Mouse (Mus musculus): ENCODE data around the gene B230217C12Rik. TPM values are rescaled to one million over a fixed set of nuclear protein-coding genes. Genes with fewer than 3 reads are reported as not detected.

The B230217C12Rik gene
- polyA plus RNA-seq, 1 experiment from 2014 or later, result 15.0 TPM

DNA sequence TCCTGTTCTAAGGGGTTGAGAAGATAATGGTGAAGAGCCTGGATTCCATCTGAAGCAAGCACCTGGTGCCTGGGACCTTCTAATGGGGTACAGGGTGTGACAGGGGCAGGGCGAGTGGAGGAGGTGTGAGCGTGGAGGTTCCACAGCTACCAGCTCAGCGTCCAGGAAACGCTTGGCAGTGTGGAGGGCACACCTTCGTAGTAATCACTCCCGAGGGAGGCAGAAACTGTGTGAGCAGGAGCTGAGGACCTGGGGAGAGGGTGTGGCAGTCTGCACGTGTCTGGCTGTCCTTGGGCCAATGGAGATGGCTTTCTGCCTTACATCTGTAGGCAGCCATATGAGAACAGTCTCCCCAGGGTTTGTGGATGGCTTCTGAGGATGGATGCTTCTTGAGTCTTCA lies 27.5 kb upstream of the B230217C12Rik start:
- Histone ChIP-seq H3K27me3 (ENCODE audit: control insufficient read depth, insufficient read depth, low read length) (no peaks in the 10 kb centered on the region), H3K9me3 (ENCODE audit: control insufficient read depth, low read length) (no peaks in the 10 kb centered on the region), H3K9ac (ENCODE audit: low read length) (peak overlapping the region; percentile 22; the same call in 1 of the 2 replicates), H3K4me2 (ENCODE audit: low read depth) (0 out of 2 replicates have a peak overlapping the region, but pooled peaks have one; percentile 32), H3K36me3 (ENCODE audit: control insufficient read depth, insufficient read depth, low read length) (no peaks in the 10 kb centered on the region; the same call in 1 of the 2 replicates), H3K27ac (ENCODE audit: low read depth, low read length) (peak overlapping the region; percentile 80; the same call in 1 of the 2 replicates), H3K4me3 (ENCODE audit: low read depth, low read length) (no peak overlapping the region), H3K4me1 (ENCODE audit: control insufficient read depth, insufficient read depth, low read length) (peaks cover 56% of the 10 kb centered on the region)
- DNase-seq (ENCODE audit: low spot score) (no peak), ATAC-seq (ENCODE audit: insufficient read depth, low FRiP score, low TSS enrichment) (peak; percentile 16; the same call in 1 of the 2 replicates)
- 68% methylated on average over 7 of the region's 7 CpGs for WGBS

DNA sequence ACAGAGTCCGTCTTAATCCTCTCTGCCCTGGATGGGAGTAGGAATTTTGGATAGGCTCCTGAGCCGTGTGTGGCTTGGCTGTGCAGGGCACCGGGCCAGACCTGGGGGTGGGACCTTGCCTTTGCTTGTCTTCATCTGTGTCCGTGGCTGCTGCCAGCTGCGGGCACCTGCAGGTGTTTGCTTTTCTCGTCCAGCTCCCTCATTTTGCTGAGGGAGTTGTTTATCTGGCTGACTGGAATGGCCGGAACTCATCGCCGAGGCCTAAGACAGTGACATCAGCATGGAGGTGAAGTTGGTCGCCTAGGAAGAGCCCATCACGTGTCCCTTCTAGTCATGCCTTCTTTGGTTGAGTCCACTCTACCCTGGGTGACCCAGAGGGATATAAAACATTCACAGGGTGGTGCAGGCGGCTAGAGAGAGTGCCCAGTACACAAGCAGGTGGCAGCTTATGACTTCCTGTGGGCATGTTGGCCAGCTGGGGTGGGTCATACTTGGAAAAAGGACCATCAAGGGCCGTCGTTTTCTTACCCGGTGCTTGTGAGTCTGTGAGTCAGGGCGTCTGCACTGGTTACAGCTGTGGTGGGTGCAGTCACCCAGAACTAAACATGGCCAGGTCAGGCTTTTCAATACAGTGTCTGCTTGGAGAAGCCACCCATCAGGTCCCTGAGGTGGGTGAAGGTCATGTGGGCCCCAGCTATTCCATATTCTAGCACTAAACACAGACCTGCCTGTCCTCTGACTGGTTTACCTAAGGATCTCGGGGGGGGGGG lies 26.6 kb upstream of the B230217C12Rik start:
- no peak for ATAC-seq (ENCODE audit: insufficient read depth, low FRiP score, low TSS enrichment)
- WGBS, result 83% methylated on average over 17 of the region's 17 CpGs

GRCm38 (mm10) chr11:97815736-97816135 lies 24.8 kb upstream of the B230217C12Rik start:
- H3K4me1 ChIP-seq (ENCODE audit: control insufficient read depth, insufficient read depth, low read length), result peaks cover 51% of the 10 kb centered on the region
- ATAC-seq (ENCODE audit: insufficient read depth, low FRiP score, low TSS enrichment), result no peak
- H3K27me3 ChIP-seq (ENCODE audit: control insufficient read depth, insufficient read depth, low read length), result no peaks in the 10 kb centered on the region
- H3K4me2 ChIP-seq (ENCODE audit: low read depth), result no peak overlapping the region
- no peaks in the 10 kb centered on the region; the same call in 1 of the 2 replicates for H3K36me3 ChIP-seq (ENCODE audit: control insufficient read depth, insufficient read depth, low read length)
- no peak overlapping the region for H3K27ac ChIP-seq (ENCODE audit: low read depth, low read length)
- no peak for DNase-seq (ENCODE audit: low spot score)
- H3K9ac ChIP-seq (ENCODE audit: low read length), result no peak overlapping the region
- no peak overlapping the region for H3K4me3 ChIP-seq (ENCODE audit: low read depth, low read length)
- WGBS, result 89% methylated on average over 11 of the region's 11 CpGs
- H3K9me3 ChIP-seq (ENCODE audit: control insufficient read depth, low read length), result no peaks in the 10 kb centered on the region

More for the DNA sequence above, 26.6 kb upstream of the B230217C12Rik start:
- no peaks in the 10 kb centered on the region for H3K9me3 ChIP-seq (ENCODE audit: control insufficient read depth, low read length)
- no peak overlapping the region for H3K27ac ChIP-seq (ENCODE audit: low read depth, low read length)
- H3K36me3 ChIP-seq (ENCODE audit: control insufficient read depth, insufficient read depth, low read length), result no peaks in the 10 kb centered on the region; the same call in 1 of the 2 replicates
- no peak overlapping the region for H3K4me3 ChIP-seq (ENCODE audit: low read depth, low read length)
- H3K4me2 ChIP-seq (ENCODE audit: low read depth), result no peak overlapping the region
- H3K9ac ChIP-seq (ENCODE audit: low read length), result no peak overlapping the region
- no peaks in the 10 kb centered on the region for H3K27me3 ChIP-seq (ENCODE audit: control insufficient read depth, insufficient read depth, low read length)
- no peak for DNase-seq (ENCODE audit: low spot score)
- H3K4me1 ChIP-seq (ENCODE audit: control insufficient read depth, insufficient read depth, low read length), result peaks cover 57% of the 10 kb centered on the region

GRCm38 (mm10) chr11:97816176-97816575 lies 24.4 kb upstream of the B230217C12Rik start:
- 80% methylated on average over 5 of the region's 5 CpGs for WGBS
- H3K4me2 ChIP-seq (ENCODE audit: low read depth), result no peak overlapping the region

GRCm38 (mm10) chr11:97816916-97817315 lies 23.7 kb upstream of the B230217C12Rik start:
- Histone ChIP-seq H3K27ac (ENCODE audit: low read depth, low read length) (no peak overlapping the region), H3K4me3 (ENCODE audit: low read depth, low read length) (no peak overlapping the region), H3K4me2 (ENCODE audit: low read depth) (no peak overlapping the region), H3K9me3 (ENCODE audit: control insufficient read depth, low read length) (no peaks in the 10 kb centered on the region), H3K9ac (ENCODE audit: low read length) (no peak overlapping the region), H3K36me3 (ENCODE audit: control insufficient read depth, insufficient read depth, low read length) (no peaks in the 10 kb centered on the region; the same call in 1 of the 2 replicates), H3K4me1 (ENCODE audit: control insufficient read depth, insufficient read depth, low read length) (peaks cover 40% of the 10 kb centered on the region), H3K27me3 (ENCODE audit: control insufficient read depth, insufficient read depth, low read length) (no peaks in the 10 kb centered on the region)
- ATAC-seq (ENCODE audit: insufficient read depth, low FRiP score, low TSS enrichment) (no peak), DNase-seq (ENCODE audit: low spot score) (no peak)
- WGBS, result 52% methylated on average over 9 of the region's 9 CpGs

More at GRCm38 (mm10) chr11:97816176-97816575, 24.4 kb upstream of the B230217C12Rik start:
- Histone ChIP-seq H3K27me3 (ENCODE audit: control insufficient read depth, insufficient read depth, low read length) (no peaks in the 10 kb centered on the region), H3K4me3 (ENCODE audit: low read depth, low read length) (no peak overlapping the region), H3K9ac (ENCODE audit: low read length) (no peak overlapping the region), H3K36me3 (ENCODE audit: control insufficient read depth, insufficient read depth, low read length) (no peaks in the 10 kb centered on the region; the same call in 1 of the 2 replicates), H3K27ac (ENCODE audit: low read depth, low read length) (no peak overlapping the region), H3K9me3 (ENCODE audit: control insufficient read depth, low read length) (no peaks in the 10 kb centered on the region), H3K4me1 (ENCODE audit: control insufficient read depth, insufficient read depth, low read length) (peaks cover 47% of the 10 kb centered on the region)
- no peak for ATAC-seq (ENCODE audit: insufficient read depth, low FRiP score, low TSS enrichment)
- DNase-seq (ENCODE audit: low spot score), result no peak

GRCm38 (mm10) chr11:97817379-97817778 lies 23.2 kb upstream of the B230217C12Rik start:
- Histone ChIP-seq H3K27ac (ENCODE audit: low read depth, low read length) (no peak overlapping the region), H3K36me3 (ENCODE audit: control insufficient read depth, insufficient read depth, low read length) (no peaks in the 10 kb centered on the region; the same call in 1 of the 2 replicates), H3K9me3 (ENCODE audit: control insufficient read depth, low read length) (no peaks in the 10 kb centered on the region), H3K27me3 (ENCODE audit: control insufficient read depth, insufficient read depth, low read length) (no peaks in the 10 kb centered on the region), H3K4me3 (ENCODE audit: low read depth, low read length) (no peak overlapping the region), H3K4me2 (ENCODE audit: low read depth) (no peak overlapping the region), H3K9ac (ENCODE audit: low read length) (no peak overlapping the region), H3K4me1 (ENCODE audit: control insufficient read depth, insufficient read depth, low read length) (peaks cover 35% of the 10 kb centered on the region)
- no peak for ATAC-seq (ENCODE audit: insufficient read depth, low FRiP score, low TSS enrichment)
- WGBS, result 52% methylated on average over 5 of the region's 5 CpGs
- DNase-seq (ENCODE audit: low spot score), result no peak

GRCm38 (mm10) chr11:97818003-97818402 lies 22.6 kb upstream of the B230217C12Rik start:
- DNase-seq (ENCODE audit: low spot score), result no peak
- Histone ChIP-seq H3K9ac (ENCODE audit: low read length) (peak overlapping the region; percentile 68; the same call in 1 of the 2 replicates), H3K27me3 (ENCODE audit: control insufficient read depth, insufficient read depth, low read length) (no peaks in the 10 kb centered on the region), H3K4me2 (ENCODE audit: low read depth) (no peak overlapping the region), H3K4me1 (ENCODE audit: control insufficient read depth, insufficient read depth, low read length) (peaks cover 29% of the 10 kb centered on the region), H3K36me3 (ENCODE audit: control insufficient read depth, insufficient read depth, low read length) (no peaks in the 10 kb centered on the region; the same call in 1 of the 2 replicates), H3K9me3 (ENCODE audit: control insufficient read depth, low read length) (no peaks in the 10 kb centered on the region), H3K27ac (ENCODE audit: low read depth, low read length) (peak overlapping the region; percentile 84; the same call in 1 of the 2 replicates), H3K4me3 (ENCODE audit: low read depth, low read length) (no peak overlapping the region)
- WGBS, result 45% methylated on average over 6 of the region's 6 CpGs
- no peak for ATAC-seq (ENCODE audit: insufficient read depth, low FRiP score, low TSS enrichment)

DNA sequence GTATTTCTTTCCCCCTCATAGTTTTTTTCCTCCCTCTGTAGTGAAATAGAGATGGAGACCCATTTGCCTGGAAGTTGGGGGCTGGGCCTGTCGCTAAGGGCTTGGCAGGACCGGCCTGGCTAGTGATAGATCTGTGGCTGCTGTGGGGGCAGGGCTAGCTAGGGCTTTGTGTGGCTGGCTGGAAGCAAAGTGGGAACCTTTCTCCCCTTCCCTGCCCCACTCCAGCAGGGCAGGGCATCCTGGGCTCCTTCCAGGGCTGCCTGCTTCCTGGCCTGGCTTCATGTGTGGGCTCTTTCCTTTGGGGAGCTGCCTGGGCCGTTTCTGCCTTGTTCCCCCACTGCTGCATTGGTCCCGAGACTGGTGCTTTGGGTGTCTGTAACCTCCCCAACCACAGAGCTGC lies 22.0 kb upstream of the B230217C12Rik start:
- no peak overlapping the region for H3K4me3 ChIP-seq (ENCODE audit: low read depth, low read length)
- ATAC-seq (ENCODE audit: insufficient read depth, low FRiP score, low TSS enrichment), result peak; percentile 55; the same call in 1 of the 2 replicates
- no peaks in the 10 kb centered on the region for H3K9me3 ChIP-seq (ENCODE audit: control insufficient read depth, low read length)
- DNase-seq (ENCODE audit: low spot score), result peak; percentile 81
- 7% methylated on average over 4 of the region's 4 CpGs for WGBS
- H3K4me1 ChIP-seq (ENCODE audit: control insufficient read depth, insufficient read depth, low read length), result peaks cover 25% of the 10 kb centered on the region
- H3K27ac ChIP-seq (ENCODE audit: low read depth, low read length), result peak overlapping the region; percentile 84
- no peaks in the 10 kb centered on the region; the same call in 1 of the 2 replicates for H3K36me3 ChIP-seq (ENCODE audit: control insufficient read depth, insufficient read depth, low read length)
- peak overlapping the region; percentile 68 for H3K9ac ChIP-seq (ENCODE audit: low read length)
- no peaks in the 10 kb centered on the region for H3K27me3 ChIP-seq (ENCODE audit: control insufficient read depth, insufficient read depth, low read length)
- H3K4me2 ChIP-seq (ENCODE audit: low read depth), result peak overlapping the region; percentile 4; the same call in 1 of the 2 replicates
